7 mouse cellular contexts compared by ENCODE assay signal in genomic region chr10:90829394-90830267, GRCm38 (mm10).
DNase-seq lines count a peak whose midpoint lies in the region; ATAC-seq lines count a peak whose summit lies in the region.

No protein-coding gene starts in this region.

- peak; percentile 80 for DNase-seq in embryo, embryonic 11 days
- DNase-seq in heart, postnatal 4 days: peak; percentile 8
- DNase-seq in retina, postnatal 7 days (ENCODE audit: low read depth, low spot score): peak; percentile 46
- DNase-seq in urinary bladder, postnatal 36 days (ENCODE audit: low spot score in 2 of 2): no peak

- no peaks in the 10 kb centered on the region for H3K9me3 ChIP-seq in megakaryocyte, embryonic 14.5 days
- H3K9me3 ChIP-seq in limb, embryonic 12.5 days: no peaks in the 10 kb centered on the region

- H3K27ac ChIP-seq in limb, embryonic 12.5 days: no peak overlapping the region

- peak overlapping the region; percentile 99 for H3K4me2 ChIP-seq in limb, embryonic 12.5 days

- no peak for ATAC-seq in megakaryocyte, adult 5-6 weeks (ENCODE audit: poor library complexity, severe bottlenecking)
- ATAC-seq in limb, embryonic 12.5 days (ENCODE audit: insufficient number of reproducible peaks, insufficient read depth, low FRiP score, low TSS enrichment, low read depth): peak; percentile 59

- WGBS in limb, embryonic 12.5 days: 1% methylated on average over 42 of the region's 76 CpGs

- H3K36me3 ChIP-seq in megakaryocyte, embryonic 14.5 days (replicated peaks; ENCODE audit: low read length): no peaks in the 10 kb centered on the region
- no peaks in the 10 kb centered on the region for H3K36me3 ChIP-seq in limb, embryonic 12.5 days

- H3K27me3 ChIP-seq in megakaryocyte, embryonic 14.5 days (replicated peaks): peaks cover 51% of the 10 kb centered on the region
- peaks cover 72% of the 10 kb centered on the region for H3K27me3 ChIP-seq in limb, embryonic 12.5 days

- H3K4me1 ChIP-seq in megakaryocyte, embryonic 14.5 days: no peaks in the 10 kb centered on the region; the same call in 1 of the 2 replicates
- H3K4me1 ChIP-seq in limb, embryonic 12.5 days (replicated peaks): peaks cover 5% of the 10 kb centered on the region; the same call in 1 of the 2 replicates

- peak overlapping the region; percentile 38 for H3K4me3 ChIP-seq in megakaryocyte, embryonic 14.5 days (replicated peaks)
- peak overlapping the region; percentile 59 for H3K4me3 ChIP-seq in limb, embryonic 12.5 days (replicated peaks)

- H3K9ac ChIP-seq in limb, embryonic 12.5 days (replicated peaks): peak overlapping the region; percentile 52

Comparison
In these comparisons a context has a peak if more than half of its experiments do, and no peak if none do; other contexts are left out.
1. DNase-seq: peak in embryo, embryonic 11 days (single experiment), heart, postnatal 4 days (single experiment) and retina, postnatal 7 days (single experiment); none in urinary bladder, postnatal 36 days (0 of 2).